Mouse (Mus musculus) lung, embryonic 14.5 days (tissue): Measurements from ENCODE around the gene Necab2. TPM values are rescaled to one million over a fixed set of nuclear protein-coding genes. Genes with fewer than 3 reads are reported as not detected.

Experiments
- ATAC-seq: fragments of 200-750 bp; cut with Nextera tagmentation; 2 replicates; pipeline ENCODE4 v1.8.0; 2017; ENCODE audit warnings: mild to moderate bottlenecking, moderate TSS enrichment, moderate library complexity; ENCODE audit not compliant: insufficient read depth
- DNase-seq: peaks from one replicate; pipeline ENCODE4 v3.0.0-alpha.2; 2015
- H3K27ac ChIP-seq: fragments of 300-500 bp; sonication (generic); 2 replicates; pipeline ENCODE4 v1.5.1; 2014; ENCODE audit warnings: low read depth, mild to moderate bottlenecking, moderate library complexity
- H3K27me3 ChIP-seq: fragments of 300-500 bp; sonication (generic); 2 replicates; pipeline ENCODE4 v1.6.1; 2014; ENCODE audit warnings: low read length, control low read depth; ENCODE audit not compliant: insufficient read depth
- H3K36me3 ChIP-seq: fragments of 300-500 bp; sonication (generic); 2 replicates; pipeline ENCODE4 v1.6.1; 2014; ENCODE audit warnings: control low read depth; ENCODE audit not compliant: insufficient read depth
- H3K4me1 ChIP-seq: fragments of 300-500 bp; sonication (generic); 2 replicates; pipeline ENCODE4 v1.6.1; 2014; ENCODE audit warnings: antibody characterized with exemption, control low read depth; ENCODE audit not compliant: insufficient read depth
- H3K4me2 ChIP-seq: fragments of 300-500 bp; sonication (generic); 2 replicates; pipeline ENCODE4 v1.6.1; 2014; ENCODE audit warnings: mild to moderate bottlenecking
- H3K4me3 ChIP-seq: fragments of 300-500 bp; sonication (generic); 2 replicates; pipeline ENCODE4 v1.5.1; 2014; ENCODE audit warnings: low read depth, low read length
- H3K9ac ChIP-seq: fragments of 300-500 bp; sonication (generic); 2 replicates; pipeline ENCODE4 v1.6.1; 2014
- H3K9me3 ChIP-seq: fragments of 300-500 bp; sonication (generic); 2 replicates; pipeline ENCODE4 v1.6.1; 2016; ENCODE audit warnings: low read depth, low read length, control low read depth
- CTCF ChIP-seq: IDR thresholded peaks from 2 replicates; pipeline ENCODE4 v1.5.1; 2016; ENCODE audit warnings: antibody characterized with exemption, low read depth
- WGBS: fragments of 180-500 bp; shearing (Covaris S2); extraction: QIAGEN DNeasy Blood & Tissue Kit; methylation state at CpG from one replicate; pipeline ENCODE4 v1.1.7; 2014; 5-methylcytosine and 5-hydroxymethylcytosine counted together
- polyA plus RNA-seq: library from polyadenylated mRNA; unstranded; fragments of >200 nt; fragmentation: Nextera tagmentation; extraction: Ambion mirVana; gene quantifications from 2 replicates; pipeline ENCODE4 v1.2.1, GENCODE M21; 2014

Gene Necab2
- polyA plus RNA-seq, 1 experiment from 2014 or later: 2.2 TPM

DNA sequence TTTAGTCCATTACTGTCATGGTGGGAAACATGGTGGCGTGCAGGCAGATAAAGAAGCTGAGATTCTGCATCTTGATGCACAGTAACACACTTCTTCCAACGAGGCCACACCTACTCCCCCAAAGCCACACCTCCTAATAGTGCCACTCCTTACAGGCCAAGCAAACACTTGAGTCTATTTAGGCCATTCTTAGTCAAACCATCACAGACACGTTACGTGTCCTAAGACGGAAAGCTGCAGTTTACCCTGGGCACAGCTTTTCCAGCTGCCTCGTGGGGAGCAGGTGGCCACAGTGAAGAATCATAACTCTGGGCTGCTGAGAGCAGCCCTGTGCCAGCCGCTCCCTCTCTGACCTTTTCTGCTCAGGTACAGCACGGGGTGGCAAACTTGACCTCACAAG lies 38.2 kb upstream of the Necab2 start:
- no peak for TF ChIP-seq CTCF
- H3K27ac ChIP-seq: no peak overlapping the region
- no peak for DNase-seq
- no peak overlapping the region for H3K4me2 ChIP-seq
- no peak overlapping the region for H3K4me3 ChIP-seq
- ATAC-seq: no peak
- peaks cover 32% of the 10 kb centered on the region for H3K36me3 ChIP-seq
- no peaks in the 10 kb centered on the region for H3K27me3 ChIP-seq
- H3K4me1 ChIP-seq: no peaks in the 10 kb centered on the region
- no peak overlapping the region for H3K9ac ChIP-seq
- H3K9me3 ChIP-seq: no peaks in the 10 kb centered on the region
- 65% methylated on average over 8 of the region's 8 CpGs for WGBS

DNA sequence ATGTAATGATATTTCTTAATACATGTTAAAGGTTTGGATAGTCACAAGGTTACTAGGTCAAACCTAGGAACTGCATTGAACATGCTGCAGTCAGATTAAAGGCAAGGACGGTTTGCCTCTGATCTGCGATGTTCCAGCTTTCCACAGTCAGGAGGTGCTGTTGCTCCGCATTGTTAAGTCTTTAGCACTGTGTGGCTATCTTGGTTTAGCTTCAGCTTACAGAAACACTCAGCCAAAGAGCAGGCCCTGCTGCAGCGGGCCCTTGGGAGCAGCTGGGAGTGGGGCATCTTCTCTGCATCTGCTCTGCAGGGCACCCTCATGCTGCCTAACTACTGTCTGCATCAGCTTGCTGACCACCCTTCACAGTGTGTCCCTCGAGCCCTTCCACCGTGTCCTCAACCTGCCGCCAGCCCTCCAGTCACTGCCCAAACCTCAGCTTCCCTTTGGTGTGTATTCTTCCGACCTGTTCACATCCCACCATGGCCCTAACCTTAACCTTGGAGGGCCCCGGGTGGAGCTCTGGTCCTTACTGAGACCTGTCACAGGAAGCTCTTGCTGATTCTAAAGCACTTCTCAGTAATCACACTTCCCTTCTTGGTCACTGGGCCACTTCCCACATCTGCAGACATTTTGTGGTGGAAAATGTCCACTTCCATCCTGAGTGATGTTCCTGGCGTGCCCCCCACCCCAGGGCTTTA lies 34.3 kb upstream of the Necab2 start:
- Histone ChIP-seq H3K4me1 (no peaks in the 10 kb centered on the region), H3K9ac (no peak overlapping the region), H3K9me3 (no peaks in the 10 kb centered on the region), H3K4me2 (no peak overlapping the region), H3K36me3 (peaks cover 31% of the 10 kb centered on the region), H3K27ac (no peak overlapping the region), H3K27me3 (no peaks in the 10 kb centered on the region), H3K4me3 (no peak overlapping the region)
- 57% methylated on average over 10 of the region's 10 CpGs for WGBS
- ATAC-seq (no peak), DNase-seq (no peak)
- TF ChIP-seq CTCF: 0 out of 2 replicates have a peak, but pooled peaks have one; percentile 29

- no peaks in the 10 kb centered on the region for H3K4me1 ChIP-seq
- DNase-seq (peak; percentile 90), ATAC-seq (peak; percentile 87)
- WGBS: 13% methylated on average over 18 of the region's 18 CpGs
- H3K9ac ChIP-seq: peak overlapping the region; percentile 45; the same call in 1 of the 2 replicates
- peaks cover 23% of the 10 kb centered on the region for H3K36me3 ChIP-seq
- H3K4me3 ChIP-seq: no peak overlapping the region
- peak overlapping the region; percentile 51 for H3K4me2 ChIP-seq
- H3K27me3 ChIP-seq: no peaks in the 10 kb centered on the region
- no peak overlapping the region for H3K27ac ChIP-seq
- TF ChIP-seq CTCF: peak; percentile 96
- no peaks in the 10 kb centered on the region for H3K9me3 ChIP-seq
Measured at GRCm38 (mm10) chr8:119412735-119413498, 33.6 kb upstream of the Necab2 start.

DNA sequence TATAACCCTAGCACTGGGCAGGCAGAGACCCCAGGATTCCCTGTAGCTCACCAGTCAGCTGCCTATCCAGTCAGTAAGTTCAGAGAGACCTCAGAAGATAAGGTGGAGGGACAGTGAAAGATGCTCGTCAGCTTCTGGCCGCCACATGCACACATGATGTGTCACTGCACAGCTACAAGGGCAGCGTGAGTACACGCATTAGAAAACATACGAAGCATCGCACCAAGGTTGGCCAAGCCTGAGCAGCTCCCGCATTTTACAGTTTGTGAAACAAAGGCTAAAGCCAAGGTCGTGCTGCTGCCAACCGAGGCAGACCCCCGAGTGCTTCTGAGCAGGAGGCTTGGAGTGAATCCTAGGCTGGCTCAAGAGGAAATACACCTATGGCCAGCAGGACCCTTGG lies 32.9 kb upstream of the Necab2 start:
- 77% methylated on average over 10 of the region's 10 CpGs for WGBS
- ATAC-seq: no peak
- no peak for TF ChIP-seq CTCF

DNA sequence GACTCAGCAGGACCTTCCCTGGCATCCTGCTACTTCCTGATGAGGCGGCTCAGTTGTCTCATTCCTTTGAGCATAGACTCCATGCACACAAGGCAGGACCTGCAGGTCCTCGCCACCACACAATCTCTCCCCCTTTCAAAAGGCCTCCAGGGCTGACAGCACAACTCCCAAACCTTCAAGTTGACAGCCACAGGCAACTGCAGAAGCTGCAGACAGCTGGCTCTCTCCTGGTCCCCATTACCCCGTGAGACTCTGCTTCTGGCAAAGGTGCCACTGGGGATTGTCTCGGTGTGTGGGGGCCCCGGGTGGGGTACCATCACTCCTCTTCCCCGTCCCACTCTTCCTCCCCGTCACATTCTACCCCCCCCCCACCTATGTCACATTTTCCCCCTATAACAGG lies 26.2 kb upstream of the Necab2 start:
- H3K9me3 ChIP-seq: no peaks in the 10 kb centered on the region
- no peaks in the 10 kb centered on the region for H3K27me3 ChIP-seq
- no peak overlapping the region for H3K4me3 ChIP-seq
- H3K4me2 ChIP-seq: no peak overlapping the region
- no peak for ATAC-seq
- H3K27ac ChIP-seq: no peak overlapping the region
- no peak for DNase-seq
- H3K4me1 ChIP-seq: 0 out of 2 replicates have a peak, but pooled peaks cover 2% of the 10 kb centered on the region
- WGBS: 64% methylated on average over 7 of the region's 7 CpGs
- no peak overlapping the region for H3K9ac ChIP-seq
- TF ChIP-seq CTCF: no peak
- H3K36me3 ChIP-seq: no peaks in the 10 kb centered on the region

More for the DNA sequence above, 32.9 kb upstream of the Necab2 start:
- Histone ChIP-seq H3K27ac (no peak overlapping the region), H3K9me3 (no peaks in the 10 kb centered on the region), H3K36me3 (peaks cover 17% of the 10 kb centered on the region), H3K4me3 (no peak overlapping the region), H3K9ac (no peak overlapping the region), H3K27me3 (no peaks in the 10 kb centered on the region), H3K4me2 (no peak overlapping the region), H3K4me1 (no peaks in the 10 kb centered on the region)
- no peak for DNase-seq

- H3K4me1 ChIP-seq: 0 out of 2 replicates have a peak, but pooled peaks cover 2% of the 10 kb centered on the region
- no peak overlapping the region for H3K4me2 ChIP-seq
- no peaks in the 10 kb centered on the region for H3K27me3 ChIP-seq
- H3K9ac ChIP-seq: no peak overlapping the region
- no peak overlapping the region for H3K27ac ChIP-seq
- WGBS: 60% methylated on average over 9 of the region's 9 CpGs
- H3K9me3 ChIP-seq: no peaks in the 10 kb centered on the region
- no peak overlapping the region for H3K4me3 ChIP-seq
- TF ChIP-seq CTCF: no peak
- H3K36me3 ChIP-seq: no peaks in the 10 kb centered on the region
- ATAC-seq: no peak
- DNase-seq: no peak
Measured at GRCm38 (mm10) chr8:119421603-119422122, 24.9 kb upstream of the Necab2 start.

DNA sequence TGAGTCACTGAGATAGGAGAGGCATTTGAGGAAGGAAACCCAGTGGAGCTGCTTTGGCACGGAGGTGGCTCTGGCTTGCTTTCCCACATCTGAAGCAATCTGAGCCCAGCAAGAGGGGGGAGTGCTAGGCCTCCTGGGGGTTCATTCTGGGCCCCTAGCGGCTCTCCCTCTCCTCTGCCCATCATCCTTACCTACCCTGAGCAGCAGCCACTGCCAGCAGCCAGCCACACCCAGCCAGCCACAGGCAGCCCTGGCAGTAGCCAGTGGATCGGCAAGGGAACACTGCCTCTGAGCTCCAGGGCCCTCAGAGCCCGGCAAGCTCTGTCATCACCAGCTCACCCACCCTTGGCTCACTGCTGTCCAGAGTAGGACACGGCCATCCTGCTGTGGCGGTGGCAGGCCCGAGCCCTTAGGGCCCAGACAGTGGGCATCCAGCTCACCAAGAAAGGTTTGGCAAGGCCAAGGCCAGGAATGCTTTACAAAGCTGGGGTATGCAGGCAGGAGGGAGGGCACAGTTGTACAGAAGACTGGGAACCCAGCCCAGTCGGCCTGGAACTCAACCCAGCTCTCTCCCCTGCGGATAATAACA lies 24.3 kb upstream of the Necab2 start:
- Histone ChIP-seq H3K27ac (no peak overlapping the region), H3K4me1 (0 out of 2 replicates have a peak, but pooled peaks cover 2% of the 10 kb centered on the region), H3K27me3 (no peaks in the 10 kb centered on the region), H3K4me3 (no peak overlapping the region), H3K9me3 (no peaks in the 10 kb centered on the region), H3K9ac (no peak overlapping the region; the same call in 1 of the 2 replicates), H3K4me2 (no peak overlapping the region), H3K36me3 (no peaks in the 10 kb centered on the region)
- ATAC-seq: no peak
- no peak for DNase-seq
- no peak for TF ChIP-seq CTCF
- WGBS: 65% methylated on average over 9 of the region's 9 CpGs
